Comparison of ENCODE assay signal across 31 mouse cellular contexts in genomic region chr10:126239536-126239935, GRCm38 (mm10).
DNase-seq lines count a peak whose midpoint lies in the region; ATAC-seq lines count a peak whose summit lies in the region.
"Had no signal": no experiment of that assay in that cellular context is flagged by ENCODE, and none has a peak within 500 bp of the region (broad histone marks: within the 10 kb centered on the region; RNA-seq: fewer than 3 reads in every experiment).

No protein-coding gene starts in this region.

- ATAC-seq in midbrain, embryonic 15.5 days (replicated peaks): no peak
- no peak for ATAC-seq in intestine, embryonic 16.5 days
- ATAC-seq: Patski had no signal

- WGBS in midbrain, embryonic 10.5 days: 68% methylated on average over 4 of the region's 4 CpGs
- 44% methylated on average over 4 of the region's 4 CpGs for WGBS in midbrain, embryonic 15.5 days
- 23% methylated on average over 4 of the region's 4 CpGs for WGBS in embryonic facial prominence, embryonic 10.5 days
- WGBS in intestine, embryonic 16.5 days: 49% methylated on average over 4 of the region's 4 CpGs

- H3K4me2 ChIP-seq in midbrain, embryonic 15.5 days: no peak overlapping the region
- H3K4me2 ChIP-seq in intestine, embryonic 16.5 days (ENCODE audit: low read depth, low read length): no peak overlapping the region
- H3K4me2 ChIP-seq: embryonic facial prominence, embryonic 13.5 days; forebrain, embryonic 12.5 days; liver, embryonic 15.5 days; lung, embryonic 15.5 days; midbrain, embryonic 12.5 days had no signal

- H3K9ac ChIP-seq in midbrain, embryonic 15.5 days: no peak overlapping the region
- H3K9ac ChIP-seq in intestine, embryonic 16.5 days (ENCODE audit: low read depth, low read length): no peak overlapping the region
- H3K9ac ChIP-seq: embryonic facial prominence, embryonic 13.5 days; forebrain, embryonic 12.5 days; liver, embryonic 15.5 days; lung, embryonic 15.5 days; midbrain, embryonic 12.5 days had no signal

- no peaks in the 10 kb centered on the region for H3K27me3 ChIP-seq in midbrain, embryonic 10.5 days (ENCODE audit: low read depth, poor library complexity, severe bottlenecking)
- no peaks in the 10 kb centered on the region for H3K27me3 ChIP-seq in midbrain, embryonic 15.5 days (replicated peaks)
- 0 out of 2 replicates have a peak, but pooled peaks cover 4% of the 10 kb centered on the region for H3K27me3 ChIP-seq in embryonic facial prominence, embryonic 10.5 days (replicated peaks; ENCODE audit: low read depth, poor library complexity, severe bottlenecking)
- no peaks in the 10 kb centered on the region for H3K27me3 ChIP-seq in intestine, embryonic 16.5 days (replicated peaks; ENCODE audit: control insufficient read depth, insufficient read depth, low read length)
- H3K27me3 ChIP-seq: CH12.LX; embryonic facial prominence, embryonic 13.5 days; forebrain, embryonic 12.5 days; liver, embryonic 15.5 days; lung, embryonic 15.5 days; midbrain, embryonic 12.5 days; Patski had no signal

- peaks cover 3% of the 10 kb centered on the region; the same call in 1 of the 2 replicates for H3K4me1 ChIP-seq in midbrain, embryonic 10.5 days
- H3K4me1 ChIP-seq in midbrain, embryonic 15.5 days: no peaks in the 10 kb centered on the region
- H3K4me1 ChIP-seq in embryonic facial prominence, embryonic 10.5 days: peaks cover 15% of the 10 kb centered on the region
- H3K4me1 ChIP-seq in intestine, embryonic 16.5 days (ENCODE audit: control insufficient read depth, insufficient read depth, low read length): no peaks in the 10 kb centered on the region
- H3K4me1 ChIP-seq: embryonic facial prominence, embryonic 13.5 days; forebrain, embryonic 12.5 days; heart, embryonic 10.5 days; liver, embryonic 15.5 days; lung, embryonic 15.5 days; midbrain, embryonic 12.5 days had no signal

- DNase-seq in midbrain, embryonic 10.5 days (ENCODE audit: low spot score): peak; percentile 15
- DNase-seq in embryo, embryonic 10.5 days (ENCODE audit: low spot score): peak; percentile 52
- peak; percentile 33 for DNase-seq in embryonic facial prominence, embryonic 10.5 days (ENCODE audit: low spot score)
- peak; percentile 59 for DNase-seq in mesoderm, embryonic 11.5 days (ENCODE audit: low read depth, low spot score)
- DNase-seq in urinary bladder, postnatal 36 days (ENCODE audit: low spot score in 2 of 2): no peak
- DNase-seq: adrenal gland, adult 2 months; B cell, adult 2 months; cerebellum, adult 11-12 months; cerebellum, postnatal 10 days; gastrocnemius, adult 2 months; kidney, adult 8-10 months; kidney, postnatal 14 days; layer of hippocampus, postnatal 36 days; liver; thymus, adult 2 months; thymus, postnatal 4 days had no signal

- H3K36me3 ChIP-seq in midbrain, embryonic 10.5 days: no peaks in the 10 kb centered on the region
- H3K36me3 ChIP-seq in midbrain, embryonic 15.5 days (replicated peaks): no peaks in the 10 kb centered on the region
- H3K36me3 ChIP-seq in embryonic facial prominence, embryonic 10.5 days (replicated peaks): no peaks in the 10 kb centered on the region
- H3K36me3 ChIP-seq in intestine, embryonic 16.5 days (ENCODE audit: control insufficient read depth, insufficient read depth, low read length): no peaks in the 10 kb centered on the region
- H3K36me3 ChIP-seq: embryonic facial prominence, embryonic 13.5 days; forebrain, embryonic 12.5 days; G1E; heart, embryonic 10.5 days; liver, embryonic 15.5 days; lung, embryonic 15.5 days; midbrain, embryonic 12.5 days had no signal

- no peak overlapping the region for H3K27ac ChIP-seq in midbrain, embryonic 10.5 days (replicated peaks)
- H3K27ac ChIP-seq in midbrain, embryonic 15.5 days: no peak overlapping the region
- H3K27ac ChIP-seq in embryonic facial prominence, embryonic 10.5 days (replicated peaks): peak overlapping the region; percentile 19; the same call in 1 of the 2 replicates
- no peak overlapping the region for H3K27ac ChIP-seq in intestine, embryonic 16.5 days (ENCODE audit: low read length)
- H3K27ac ChIP-seq: embryonic facial prominence, embryonic 13.5 days; forebrain, embryonic 12.5 days; gastrocnemius, adult 2 months; heart, embryonic 10.5 days; liver, embryonic 15.5 days; lung, embryonic 15.5 days; macrophage; midbrain, embryonic 12.5 days; stomach, postnatal 0 days had no signal

- no peak overlapping the region for H3K4me3 ChIP-seq in midbrain, embryonic 10.5 days
- H3K4me3 ChIP-seq in midbrain, embryonic 15.5 days: no peak overlapping the region
- no peak overlapping the region for H3K4me3 ChIP-seq in embryonic facial prominence, embryonic 10.5 days
- H3K4me3 ChIP-seq in intestine, embryonic 16.5 days (ENCODE audit: low read length): no peak overlapping the region
- H3K4me3 ChIP-seq: embryonic facial prominence, embryonic 13.5 days; erythroblast, embryonic 14.5 days; forebrain, embryonic 12.5 days; gastrocnemius, adult 2 months; heart, embryonic 10.5 days; liver, embryonic 15.5 days; lung, embryonic 15.5 days; midbrain, embryonic 12.5 days; myocyte had no signal

- H3K9me3 ChIP-seq in midbrain, embryonic 10.5 days (replicated peaks): no peaks in the 10 kb centered on the region
- H3K9me3 ChIP-seq in midbrain, embryonic 15.5 days: no peaks in the 10 kb centered on the region
- no peaks in the 10 kb centered on the region for H3K9me3 ChIP-seq in embryonic facial prominence, embryonic 10.5 days
- H3K9me3 ChIP-seq in intestine, embryonic 16.5 days (ENCODE audit: control insufficient read depth, low read length): no peaks in the 10 kb centered on the region
- H3K9me3 ChIP-seq: embryonic facial prominence, embryonic 13.5 days; forebrain, embryonic 12.5 days; heart, embryonic 10.5 days; liver, embryonic 15.5 days; lung, embryonic 15.5 days; midbrain, embryonic 12.5 days had no signal

Comparison
In these comparisons a context has a peak if more than half of its experiments do, and no peak if none do; other contexts are left out.
1. DNase-seq: peak in midbrain, embryonic 10.5 days (single experiment), embryo, embryonic 10.5 days (single experiment), embryonic facial prominence, embryonic 10.5 days (single experiment) and mesoderm, embryonic 11.5 days (single experiment); none in urinary bladder, postnatal 36 days (0 of 2).